Mouse (Mus musculus) kidney, adult 9 months (tissue): ENCODE data around the gene Mesd.
A peak's percentile ranks its signal among the peaks of the same experiment; 100 is the strongest.

ENCODE experiments used
- DNase-seq: peaks from one replicate; pipeline ENCODE4 v3.0.0; 2022

The Mesd gene

DNA sequence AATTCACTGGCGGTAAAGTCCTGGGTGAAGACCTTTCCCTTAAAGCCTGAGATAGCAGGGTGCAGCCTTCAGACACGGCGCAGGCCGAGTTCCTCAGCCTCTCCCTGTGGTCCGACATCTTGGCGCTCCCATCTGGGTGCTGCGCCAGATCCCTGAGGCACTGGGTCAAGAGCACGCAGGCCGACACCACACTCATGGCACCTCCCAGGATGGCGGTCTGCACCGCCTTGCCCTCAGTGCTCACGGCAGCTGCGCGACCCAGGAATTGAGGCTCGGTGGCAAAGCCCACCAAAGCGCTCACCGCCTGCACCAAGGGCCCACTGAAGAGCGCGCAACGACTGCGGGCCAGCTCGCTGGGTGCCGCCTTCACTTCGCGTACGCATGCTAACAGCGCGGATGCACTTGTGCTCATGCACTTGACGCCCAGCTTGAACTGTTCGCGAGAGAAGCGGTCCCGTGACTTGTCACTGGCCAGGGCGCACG is 2.1 kb upstream of the Mesd start:
- DNase-seq, result no peak

DNA sequence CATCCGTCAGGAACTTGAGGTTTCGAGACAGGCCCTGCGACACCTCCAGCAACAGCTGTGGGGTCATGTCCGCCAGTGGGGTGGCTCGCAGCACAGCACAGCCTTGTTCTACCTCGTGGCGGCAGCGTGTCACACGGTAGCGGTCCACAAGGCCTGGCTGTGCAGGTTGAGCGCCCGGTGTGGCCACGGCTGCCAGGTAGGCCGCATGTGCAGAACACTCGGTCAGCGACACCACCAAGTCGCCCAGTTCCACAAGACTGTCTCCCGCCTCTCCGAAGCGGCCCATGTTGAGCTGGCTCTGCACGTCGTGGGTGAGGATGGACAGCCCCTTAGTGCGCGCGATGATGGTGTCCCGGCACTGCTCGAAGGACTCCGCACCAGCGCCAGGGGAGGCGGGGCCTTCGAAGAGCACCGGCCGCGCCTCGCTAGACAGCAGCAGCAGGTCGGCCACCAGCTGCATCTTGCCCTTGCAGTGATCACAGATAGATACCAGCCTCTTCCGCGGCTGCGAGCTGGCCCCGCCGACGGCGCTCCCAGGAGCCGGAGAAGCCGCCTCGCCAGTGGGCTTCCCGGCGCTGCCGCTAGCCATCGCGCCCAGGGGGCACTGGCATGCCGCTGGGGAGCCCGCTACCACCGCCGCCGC is 1.5 kb upstream of the Mesd start:
- peak; percentile 57 for DNase-seq

DNA sequence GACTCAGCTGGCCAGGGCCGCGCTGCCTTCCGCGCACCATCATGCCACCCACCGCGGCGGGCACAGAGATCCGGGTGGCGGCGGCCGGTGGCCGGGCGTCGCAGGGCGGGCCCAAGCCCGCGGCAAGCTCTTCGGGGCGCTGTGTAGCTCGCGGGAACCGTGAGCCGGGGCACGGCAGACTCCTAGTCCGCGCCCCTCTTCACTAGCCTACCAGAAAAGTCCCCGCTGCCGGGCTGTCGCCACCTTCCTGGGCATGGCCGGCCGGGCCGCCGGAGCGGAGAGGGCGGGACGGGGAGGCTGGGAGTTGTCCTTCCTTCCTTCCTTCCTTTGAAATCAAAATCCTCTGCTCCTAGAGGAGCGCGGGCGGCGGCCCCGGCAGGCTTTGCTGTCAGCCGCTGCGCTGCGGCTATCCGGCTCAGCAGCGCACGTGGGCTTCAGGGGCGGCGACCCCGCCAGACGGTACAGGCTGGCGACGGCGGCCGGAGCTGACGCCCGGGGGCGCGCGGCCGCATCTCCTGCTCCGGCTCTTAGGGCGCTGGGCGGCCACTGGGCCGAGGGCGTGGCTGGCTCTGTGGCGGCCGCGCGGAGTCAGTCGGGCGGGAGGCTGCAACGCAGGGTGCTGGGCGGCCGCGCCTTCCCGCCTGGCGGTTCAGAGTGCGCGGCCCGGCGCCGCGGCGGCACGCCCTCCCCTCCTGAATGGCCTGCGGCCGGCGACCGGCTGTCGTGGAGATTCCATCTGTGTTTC is 818 bp upstream of the Mesd start:
- peak; percentile 79 for DNase-seq

DNA sequence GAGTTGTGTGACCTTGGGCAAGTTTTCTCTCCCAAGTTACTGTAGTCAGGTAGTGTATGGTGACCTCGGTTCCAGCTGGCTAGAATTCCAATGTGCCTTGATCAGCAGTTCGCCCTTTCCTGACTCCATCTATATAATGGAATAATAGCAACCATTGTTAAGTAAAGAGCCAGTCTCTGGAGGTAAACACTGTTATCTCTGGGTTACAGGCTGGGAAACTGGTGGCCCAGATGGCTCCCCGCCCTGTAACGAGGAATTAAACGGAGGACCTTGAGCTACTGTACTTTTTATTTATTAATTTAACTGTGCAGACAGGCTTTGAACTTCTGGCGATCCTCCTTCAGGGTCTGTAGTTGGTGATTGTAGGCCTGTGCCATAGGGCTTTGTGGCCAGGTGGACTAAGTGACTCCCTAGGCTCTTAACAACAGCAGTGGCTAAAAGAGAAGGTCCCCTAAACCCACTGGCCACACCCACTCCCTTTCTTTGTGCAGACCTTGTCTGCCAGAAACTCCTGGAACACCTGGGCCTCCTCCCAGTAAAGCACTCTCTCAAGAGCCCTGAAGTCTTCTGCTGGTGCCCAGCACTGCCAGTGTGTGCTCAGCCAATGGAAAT is 761 bp downstream of the Mesd start:
- peak; percentile 33 for DNase-seq

DNA sequence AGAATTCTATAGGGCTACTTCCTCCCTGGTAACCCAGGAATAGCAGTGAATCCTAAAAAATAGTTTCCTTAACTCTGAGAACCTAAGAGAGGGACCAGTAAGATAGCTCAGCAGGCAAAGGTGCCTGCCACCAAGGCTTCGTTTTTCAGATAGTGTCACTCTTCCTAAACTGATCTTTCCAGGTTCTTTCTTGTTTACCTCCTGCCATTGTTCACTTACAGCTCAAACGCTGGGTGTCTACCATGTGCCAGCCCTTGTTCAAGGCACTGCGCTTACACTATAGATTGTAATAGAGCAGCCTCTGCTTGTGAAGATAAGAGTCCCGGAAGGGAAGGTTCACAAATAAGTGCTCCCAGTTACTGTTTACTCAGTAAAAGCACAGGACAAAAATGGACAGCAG is 1.6 kb downstream of the Mesd start:
- no peak for DNase-seq

DNA sequence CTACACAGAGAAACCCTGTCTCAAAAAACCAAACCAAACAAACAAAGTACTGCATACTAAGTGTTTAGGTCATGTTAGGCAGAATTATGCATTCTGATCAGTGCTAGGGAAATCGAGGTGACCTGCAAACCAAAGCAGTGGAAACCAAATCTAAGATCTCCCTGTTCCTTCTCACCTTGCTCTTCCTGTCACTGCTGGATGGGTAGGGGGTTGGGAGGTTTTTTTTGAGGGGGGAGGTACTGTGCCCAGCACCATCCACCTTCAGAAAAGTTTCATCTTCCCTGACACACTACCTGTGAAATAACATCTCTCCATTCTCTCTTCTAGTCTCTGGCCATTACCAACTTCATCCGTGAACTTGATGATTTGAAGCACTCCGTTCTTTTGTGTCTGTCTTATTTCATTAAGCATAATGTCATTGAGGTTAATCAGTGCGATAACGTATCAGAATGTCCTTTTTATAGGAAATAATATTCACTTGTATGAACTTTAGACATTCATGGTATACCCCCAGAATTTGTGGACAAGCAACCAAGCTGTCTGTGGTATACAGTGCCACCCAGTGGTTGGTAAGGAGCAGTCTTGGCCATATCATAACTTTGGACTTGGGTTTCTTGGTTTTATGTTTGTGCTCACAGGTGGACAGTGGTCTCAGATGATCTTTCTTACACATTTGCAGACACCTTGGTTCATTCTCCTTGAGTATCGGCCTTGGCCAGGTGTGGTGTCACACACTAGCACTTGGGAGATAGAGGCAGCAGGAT is 2.3 kb downstream of the Mesd start:
- peak; percentile 44 for DNase-seq

DNA sequence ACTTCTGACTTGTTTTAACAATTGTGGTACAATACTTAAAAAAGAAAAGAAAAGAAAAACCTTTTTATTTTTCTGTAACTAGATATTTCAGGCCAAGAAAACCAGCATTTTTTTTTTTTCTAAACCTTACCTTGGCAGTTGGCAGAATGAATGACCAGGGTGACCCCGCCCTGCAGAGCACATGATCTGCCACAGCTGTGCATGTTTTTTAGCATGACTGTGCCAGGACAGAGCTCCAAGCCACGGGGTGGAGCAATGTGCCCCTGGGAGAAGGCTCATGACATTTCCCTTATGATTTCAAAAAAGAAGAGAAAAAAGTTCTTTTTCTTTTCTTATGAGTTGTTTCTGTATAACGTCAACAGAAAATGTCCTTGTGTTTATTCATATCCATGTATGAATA is 5.1 kb downstream of the Mesd start:
- peak; percentile 83 for DNase-seq

DNA sequence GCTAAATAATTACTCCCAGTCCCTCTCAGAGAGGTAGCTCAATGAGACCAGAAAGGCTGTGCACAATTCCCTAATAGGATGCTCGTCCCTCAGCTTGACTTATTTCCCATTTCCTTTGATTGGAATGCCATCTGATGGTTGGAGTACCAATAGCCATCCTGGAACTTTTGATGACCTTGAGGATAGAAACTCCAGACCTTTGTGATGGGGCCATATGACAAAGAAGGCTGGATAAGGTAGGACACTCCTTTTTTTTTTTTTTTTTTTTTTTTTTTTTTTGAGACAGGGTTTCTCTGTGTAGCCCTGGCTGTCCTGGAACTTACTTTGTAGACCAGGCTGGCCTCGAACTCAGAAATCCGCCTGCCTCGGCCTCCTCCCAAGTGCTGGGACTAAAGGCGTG is 5.7 kb downstream of the Mesd start:
- peak; percentile 17 for DNase-seq

DNA sequence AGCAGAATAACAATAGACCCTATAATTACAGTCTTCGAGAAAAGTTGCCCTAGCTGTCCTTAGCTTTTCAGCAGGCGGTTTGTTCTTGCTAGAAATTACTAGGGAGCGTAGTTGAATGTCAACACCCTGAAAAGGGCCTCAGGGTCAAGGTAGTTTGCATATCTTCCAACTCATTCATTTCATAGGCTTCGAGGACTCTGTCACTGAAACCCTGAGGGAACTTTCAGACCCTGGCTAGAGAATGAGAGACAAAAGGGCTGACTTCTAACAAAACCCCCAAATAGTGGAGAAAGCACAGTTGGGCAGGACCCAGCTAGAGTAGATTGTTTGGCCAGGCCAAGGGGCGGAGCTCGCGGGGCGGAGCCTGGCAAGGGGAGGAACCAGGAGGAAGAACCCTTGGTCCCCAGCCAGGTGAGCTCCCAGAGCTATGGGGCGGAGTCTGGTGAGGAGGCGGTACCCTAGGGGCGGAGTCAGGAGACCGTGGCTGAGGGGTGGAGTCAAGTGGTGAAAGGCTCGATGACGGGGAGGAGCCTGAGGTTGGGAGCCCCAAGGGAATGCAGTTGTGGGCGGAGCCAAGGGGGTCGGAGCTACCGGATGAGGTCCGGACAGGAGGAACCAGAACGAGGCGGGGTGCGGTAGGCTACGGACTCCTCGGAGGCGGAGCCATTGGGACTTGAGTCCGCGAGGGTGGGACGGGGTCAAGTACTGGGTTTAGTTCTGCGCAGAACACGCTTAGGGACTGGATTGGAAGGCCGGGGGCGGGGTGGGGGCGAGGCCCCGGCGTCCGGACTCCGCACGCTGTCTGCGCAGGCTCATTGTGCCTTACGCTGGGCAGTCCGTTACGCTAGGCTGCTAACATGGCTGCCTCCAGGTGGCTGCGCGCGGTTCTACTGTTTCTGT is 7.4 kb downstream of the Mesd start:
- peak; percentile 100 for DNase-seq

DNA sequence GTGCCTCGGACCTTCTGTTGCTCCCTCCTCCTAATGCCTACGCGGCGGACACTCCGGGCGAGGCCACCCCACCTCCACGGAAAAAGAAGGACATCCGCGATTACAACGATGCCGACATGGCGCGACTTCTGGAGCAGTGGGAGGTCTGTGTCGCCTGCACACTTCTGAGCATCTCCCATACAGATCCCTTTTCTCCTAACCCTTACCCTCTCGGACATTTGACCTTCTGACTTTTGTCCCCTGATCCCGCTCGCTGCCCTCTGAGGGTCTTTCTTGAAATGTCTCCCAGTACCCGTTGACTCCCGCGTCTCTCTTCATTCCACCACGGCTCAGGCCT is 8.0 kb downstream of the Mesd start:
- DNase-seq, result no peak

DNA sequence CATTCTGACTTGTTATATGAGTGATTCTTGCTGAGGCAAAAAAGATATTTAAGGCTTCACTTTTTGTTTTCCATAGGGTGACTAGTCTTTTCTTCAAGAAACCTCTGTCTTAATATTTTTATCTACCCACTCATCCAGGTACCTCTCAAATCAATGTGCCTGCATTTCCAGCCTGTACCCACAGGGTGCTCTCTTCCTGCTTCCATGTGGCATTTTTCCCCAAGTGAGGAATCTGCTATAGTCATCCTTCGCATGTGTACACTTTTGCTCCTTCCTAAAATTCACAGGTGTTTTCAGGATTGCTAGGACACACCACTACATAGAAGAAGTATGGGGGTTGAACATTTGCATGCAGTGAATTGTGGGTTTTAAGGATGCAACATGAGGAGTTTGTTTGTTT is 10.1 kb downstream of the Mesd start:
- DNase-seq, result no peak

DNA sequence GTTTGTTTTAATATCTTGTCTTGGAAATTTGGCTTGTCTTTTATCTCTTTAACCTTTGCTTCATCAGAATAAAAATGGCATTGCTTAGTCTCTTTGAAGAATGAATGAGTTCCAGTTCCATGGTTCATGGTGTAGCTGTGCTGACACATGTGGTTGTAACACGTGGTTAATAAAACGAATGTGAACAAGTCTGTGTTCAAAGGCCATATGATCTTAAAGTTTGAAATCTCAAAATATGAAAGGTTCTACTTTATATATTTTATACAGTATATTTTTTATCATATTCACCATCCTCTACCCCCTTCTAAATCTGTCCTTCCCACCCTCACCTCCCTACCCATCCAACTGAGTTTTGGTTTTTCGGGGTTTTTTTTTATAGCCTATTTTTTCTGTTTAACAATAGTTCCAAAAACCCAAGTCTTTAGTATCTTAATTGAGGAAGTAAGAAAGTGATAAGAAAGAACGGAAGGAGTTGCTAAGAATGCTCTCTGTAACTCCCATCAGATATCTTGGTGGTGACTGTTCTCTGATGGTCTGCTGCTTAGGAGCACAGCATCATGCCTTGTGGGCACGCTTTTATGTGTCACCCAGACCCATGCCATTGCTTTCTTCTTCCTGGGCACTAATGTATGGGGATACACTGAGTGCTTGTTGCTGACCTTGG is 11.9 kb downstream of the Mesd start:
- no peak for DNase-seq

DNA sequence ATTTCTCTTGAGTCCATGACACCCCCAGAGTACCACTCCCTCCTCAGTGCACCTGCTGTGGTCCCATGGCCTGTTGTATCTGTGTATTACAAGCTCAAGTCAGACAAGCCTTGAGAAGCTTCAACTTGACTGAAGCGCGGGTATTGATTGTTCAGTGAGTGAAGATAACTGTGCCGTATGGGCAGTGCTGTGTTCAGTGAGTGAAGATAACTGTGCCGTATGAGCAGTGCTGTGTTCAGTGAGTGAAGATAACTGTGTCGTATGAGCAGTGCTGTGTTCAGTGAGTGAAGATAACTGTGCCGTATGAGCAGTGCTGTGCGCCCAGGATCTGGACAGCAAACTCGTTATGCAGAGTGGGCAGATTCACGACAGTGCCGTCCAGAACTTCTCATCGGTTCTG is 14.0 kb downstream of the Mesd start:
- DNase-seq, result no peak

DNA sequence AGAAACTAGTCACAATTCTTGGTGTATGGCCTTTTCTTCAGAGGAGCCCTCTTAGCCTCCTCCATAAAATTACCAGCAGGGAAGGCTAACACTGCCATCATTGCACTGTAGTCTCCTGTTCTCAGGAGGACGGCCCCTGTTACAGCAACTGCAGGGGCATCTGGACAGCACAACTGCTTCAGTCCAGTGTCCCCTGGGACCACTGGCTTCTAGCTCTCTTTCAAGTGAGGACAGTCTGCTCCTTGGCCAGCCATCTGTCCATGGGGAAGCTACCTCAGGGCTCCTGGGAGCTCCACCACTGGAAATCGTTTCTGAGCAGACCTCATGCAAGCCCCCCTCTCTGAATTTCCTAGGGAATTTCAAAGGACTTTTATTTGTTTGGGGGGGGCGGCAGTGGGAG is 16.3 kb downstream of the Mesd start:
- DNase-seq, result no peak

DNA sequence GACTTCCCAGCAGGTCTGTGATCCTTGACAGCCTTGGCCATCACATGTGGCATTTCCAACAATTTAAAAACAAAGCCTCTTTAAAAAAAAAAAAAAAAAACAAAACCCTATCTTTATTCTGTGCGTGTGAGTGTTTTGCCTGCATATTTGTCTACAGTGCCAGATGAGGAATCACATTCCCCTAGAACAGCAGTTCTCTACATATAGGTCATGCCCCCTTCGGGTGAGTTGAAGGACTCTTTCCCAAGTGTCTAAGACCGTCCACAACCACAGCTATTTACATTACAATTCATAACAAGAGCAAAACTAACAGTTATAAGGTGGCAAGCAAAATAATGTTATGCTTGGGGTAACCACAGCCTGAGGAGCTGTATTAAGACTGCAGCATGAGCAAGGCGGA is 17.2 kb downstream of the Mesd start:
- no peak for DNase-seq

DNA sequence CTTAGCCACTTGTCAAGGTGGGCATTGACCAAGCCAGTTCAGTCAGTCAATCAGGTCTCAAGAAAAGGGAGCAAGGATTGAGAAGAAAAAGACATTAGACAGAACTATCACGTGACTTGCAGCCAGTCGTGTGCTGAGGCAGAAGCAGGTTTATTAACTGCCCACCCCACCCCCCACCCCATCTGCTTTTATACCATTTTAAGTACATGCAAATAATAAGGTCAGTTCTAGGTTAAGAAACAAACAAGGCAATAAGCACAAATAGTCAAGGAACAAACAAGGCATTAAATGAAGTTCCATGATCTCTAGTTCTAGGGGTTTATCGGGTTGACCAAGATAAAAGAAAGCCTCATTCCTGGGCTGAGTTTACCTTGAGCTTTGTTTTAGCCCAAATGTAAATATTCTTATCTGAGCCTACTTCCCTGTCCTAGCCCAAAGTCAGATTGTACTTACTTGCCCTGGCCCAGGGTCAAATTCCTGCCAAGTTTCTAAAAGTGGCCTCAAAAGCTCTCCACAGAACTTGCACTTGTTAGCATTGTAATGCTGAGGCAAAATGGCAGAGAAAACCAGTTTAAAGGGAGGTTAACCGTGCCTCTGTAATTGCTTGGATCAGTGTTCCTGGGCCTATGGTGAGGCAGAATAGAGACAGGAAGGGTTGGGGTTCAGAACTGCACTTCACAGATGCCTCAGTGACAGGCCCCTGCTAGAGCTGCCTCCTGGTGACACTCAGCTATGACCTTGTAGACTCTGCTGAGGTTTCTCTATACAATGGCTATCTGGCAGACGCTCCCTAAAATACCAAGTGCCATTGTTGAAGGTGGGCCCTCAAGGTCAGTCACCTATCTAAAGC is 18.3 kb downstream of the Mesd start:
- DNase-seq, result no peak

DNA sequence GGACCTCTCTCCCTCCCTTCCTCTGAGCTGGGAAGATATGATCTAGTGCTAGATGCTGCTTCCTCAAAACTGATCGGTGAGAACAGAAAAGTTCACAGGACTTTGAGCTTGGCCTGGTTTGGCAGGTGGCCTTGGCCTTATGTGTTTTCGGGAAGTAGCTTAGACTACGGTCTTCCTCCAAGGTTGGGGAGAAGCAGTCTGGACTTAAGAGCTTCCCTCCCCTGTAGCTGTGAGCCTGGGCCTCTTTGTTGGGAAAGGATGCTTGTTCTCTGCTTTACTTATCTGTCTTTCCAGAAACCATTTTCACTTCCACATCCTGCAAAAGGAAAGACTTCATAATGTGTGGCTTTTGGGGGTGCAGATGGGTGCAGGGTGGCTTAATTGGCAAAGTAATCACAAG is 20.6 kb downstream of the Mesd start:
- no peak for DNase-seq

DNA sequence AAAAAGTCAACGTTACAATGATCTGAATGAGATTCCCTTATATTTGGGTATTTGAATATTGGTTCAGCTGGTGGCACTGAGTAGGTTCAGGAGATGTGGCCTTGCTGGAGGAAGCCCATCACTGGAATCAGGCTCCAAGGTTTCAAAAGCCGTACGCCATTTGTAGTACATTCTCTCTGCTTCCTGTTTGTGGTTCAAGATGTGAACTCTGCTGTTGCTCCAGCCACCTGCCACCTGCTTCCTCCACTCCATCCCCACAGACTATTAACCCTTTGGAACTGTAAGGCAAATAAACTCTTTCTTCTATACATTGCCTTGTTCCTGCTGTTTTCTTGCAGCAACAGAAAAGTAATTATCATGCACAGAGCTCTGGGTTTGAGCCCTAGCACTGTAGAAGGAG is 27.6 kb downstream of the Mesd start:
- DNase-seq, result no peak

DNA sequence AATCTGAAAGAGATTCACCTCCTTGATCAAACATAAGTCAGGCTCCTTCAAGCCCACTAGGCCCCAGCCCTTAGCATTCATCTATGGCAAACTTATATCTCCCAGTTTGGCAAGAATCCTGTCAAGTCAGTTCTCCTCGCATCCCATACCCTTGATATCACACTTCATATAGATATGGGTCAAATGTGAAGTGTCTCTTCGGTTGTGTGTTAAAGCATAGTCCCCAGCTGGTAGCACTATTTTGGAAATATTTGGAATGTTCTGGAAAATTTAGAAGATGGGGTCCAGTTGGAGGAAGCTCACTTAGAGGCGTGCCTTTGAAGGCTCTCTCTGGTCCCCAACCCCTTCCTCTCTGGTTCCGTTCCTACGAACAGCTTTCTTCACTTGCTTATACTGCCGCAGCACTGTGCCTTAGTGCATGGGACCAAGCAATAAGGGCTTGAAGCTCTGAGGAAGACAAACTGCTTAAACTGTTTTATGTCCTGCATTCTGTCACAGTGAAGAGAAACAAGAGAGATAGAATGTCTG is 29.2 kb downstream of the Mesd start:
- no peak for DNase-seq

DNA sequence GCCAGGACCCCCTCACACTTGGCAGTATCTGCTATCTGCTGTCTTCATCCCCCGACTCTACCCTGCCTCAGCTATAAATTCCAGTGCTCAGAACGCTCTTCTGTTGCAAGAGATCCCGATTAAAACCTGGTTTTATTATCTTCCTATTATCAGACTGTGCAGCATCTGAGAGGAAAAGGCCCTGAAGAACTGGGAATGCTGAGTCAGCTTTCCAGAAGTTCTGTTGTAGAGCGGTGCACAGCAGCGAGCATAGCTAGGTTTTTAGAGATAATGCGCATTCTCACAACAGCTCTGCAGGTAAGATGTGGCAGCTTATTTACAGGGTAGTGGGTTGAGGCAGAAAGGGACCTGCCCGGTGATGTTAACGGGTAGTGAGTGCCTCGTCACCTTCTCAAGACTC is 29.7 kb downstream of the Mesd start:
- no peak for DNase-seq

DNA sequence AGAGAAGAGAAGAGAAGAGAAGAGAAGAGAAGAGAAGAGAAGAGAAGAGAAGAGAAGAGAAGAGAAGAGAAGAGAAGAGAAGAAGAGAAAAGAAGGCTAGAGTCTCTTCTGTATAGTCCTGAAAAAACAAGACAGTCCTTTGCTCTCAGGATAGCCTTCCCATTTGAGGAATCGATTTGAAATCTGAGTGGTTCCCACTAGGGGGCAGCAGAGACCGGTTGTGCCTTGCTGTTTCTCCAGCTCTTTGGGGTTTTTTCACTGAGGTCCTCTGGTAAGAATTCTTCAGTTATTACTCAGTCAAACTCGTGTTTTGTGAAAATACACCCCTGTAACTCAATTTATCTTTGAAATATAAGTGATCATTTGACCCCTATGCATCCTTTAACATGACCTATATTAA is 30.3 kb downstream of the Mesd start:
- peak; percentile 85 for DNase-seq
